Mouse (Mus musculus) cerebellum, postnatal 36 days (tissue): Measurements from ENCODE around the gene Fndc8.
"Not testable (repeated sequence)": the region's sequence is repeated elsewhere in the genome, so short reads cannot be mapped to it uniquely, and the experiment has no call there.

Experiments
- DNase-seq, 2 experiments: peaks; one replicate each; pipeline ENCODE4 v3.0.0; 2021 to 2022; ENCODE audit warnings: mixed read lengths in 2 of 2

Fndc8 gene

DNA sequence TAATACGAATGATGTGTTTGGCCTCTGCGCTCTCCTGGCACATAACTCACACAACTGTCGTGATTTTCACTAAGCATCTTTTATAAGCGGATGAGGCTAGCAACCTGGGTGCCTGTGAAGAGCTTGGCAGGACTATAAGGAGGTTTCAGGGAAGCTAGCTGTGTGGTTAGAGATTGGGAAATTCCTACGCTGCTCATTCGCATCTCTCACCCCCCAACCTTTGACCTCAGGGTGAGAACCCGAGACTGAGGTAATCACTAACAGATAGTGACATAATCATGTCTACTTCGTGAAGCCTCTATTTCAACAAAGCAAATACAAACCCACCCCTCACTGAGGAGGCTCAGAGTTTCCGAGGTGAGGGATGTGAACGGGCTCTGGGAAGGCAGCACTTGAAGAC, 28.8 kb downstream of the Fndc8 start:
- no peak for DNase-seq

DNA sequence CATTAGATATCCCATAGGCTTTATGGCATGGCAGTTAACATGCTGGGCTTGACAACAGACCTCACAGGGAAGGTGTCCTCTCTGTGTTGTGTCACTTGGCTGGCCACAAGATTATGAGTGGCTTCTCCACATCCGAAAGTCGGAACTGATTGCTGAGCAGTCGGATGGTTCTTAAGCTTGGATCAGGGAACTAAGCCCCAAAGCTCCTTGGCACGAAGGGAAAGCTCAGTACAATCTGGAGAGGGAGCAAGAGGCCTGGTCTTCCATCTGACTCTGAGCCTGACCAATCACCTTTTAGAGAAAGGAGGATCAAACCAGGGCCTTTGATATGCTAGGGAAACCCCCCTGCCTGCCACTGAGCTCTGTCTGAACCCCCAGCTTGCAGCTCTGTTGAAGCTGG, 29.8 kb downstream of the Fndc8 start:
- no peak for DNase-seq

DNA sequence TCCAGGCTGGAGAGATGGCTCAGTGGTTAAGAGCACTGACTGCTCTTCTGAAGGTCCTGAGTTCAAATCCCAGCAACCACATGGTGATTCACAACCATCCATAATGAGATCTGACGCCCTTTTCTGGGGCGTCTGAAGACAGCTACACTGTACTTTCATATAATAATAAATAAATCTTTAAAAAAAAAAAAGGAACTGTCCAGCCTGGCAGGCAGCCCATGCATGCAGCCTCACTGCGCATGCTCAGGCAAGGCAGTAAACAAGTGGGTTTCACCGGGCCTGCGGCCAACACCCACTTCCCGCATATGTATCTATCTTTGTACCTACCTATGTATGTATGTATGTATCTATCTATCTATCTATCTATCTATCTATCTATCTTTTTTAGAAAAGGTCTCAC, 32.0 kb downstream of the Fndc8 start:
- not testable (repeated sequence) for DNase-seq

DNA sequence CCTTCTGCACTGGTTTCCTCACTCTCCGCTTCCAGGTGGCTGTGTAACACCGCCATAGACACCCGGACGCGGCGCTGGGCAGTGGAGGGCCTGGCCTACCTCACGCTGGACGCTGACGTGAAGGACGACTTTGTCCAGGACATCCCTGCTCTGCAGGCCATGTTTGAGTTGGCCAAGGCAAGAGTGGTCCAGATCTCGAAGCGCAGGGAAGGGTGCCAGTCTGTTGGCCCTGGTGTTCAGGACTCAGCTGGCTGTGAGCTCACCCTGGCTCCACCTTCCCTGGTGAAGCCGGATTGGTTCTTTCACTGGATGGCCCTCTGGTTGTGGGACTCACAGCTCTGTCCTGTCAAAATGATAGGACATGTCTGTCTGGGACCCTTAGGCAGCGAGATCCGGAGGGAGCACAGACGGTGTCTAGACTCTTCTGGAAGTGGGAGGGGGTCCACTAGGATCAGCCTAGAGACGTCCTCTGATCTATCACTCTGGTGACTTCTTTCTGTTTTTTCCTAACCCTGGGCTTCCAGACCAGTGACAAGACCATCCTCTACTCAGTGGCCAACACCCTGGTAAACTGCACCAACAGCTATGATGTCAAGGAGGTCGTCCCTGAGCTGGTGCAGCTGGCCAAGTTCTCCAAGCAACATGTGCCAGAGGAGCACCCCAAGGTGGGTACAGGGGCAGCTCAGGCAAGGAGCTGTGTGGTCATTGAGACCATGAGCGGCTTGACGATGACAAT, 37.1 kb downstream of the Fndc8 start:
- no peak for DNase-seq

DNA sequence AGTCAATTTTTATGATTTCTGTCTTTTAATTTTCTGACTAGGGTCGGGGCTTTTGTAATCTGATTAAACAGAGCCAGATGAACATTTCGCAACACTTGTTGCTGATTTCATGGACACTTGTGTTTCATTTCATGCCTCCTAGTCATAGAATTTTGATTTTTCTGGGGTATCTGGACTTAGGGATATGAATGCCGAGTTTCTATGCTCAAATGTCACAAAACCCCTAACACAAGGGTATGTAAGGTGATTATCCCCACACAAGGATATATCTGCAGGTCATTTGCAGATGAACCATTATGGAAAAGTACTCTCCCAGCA, 37.7 kb downstream of the Fndc8 start:
- DNase-seq = no peak

DNA sequence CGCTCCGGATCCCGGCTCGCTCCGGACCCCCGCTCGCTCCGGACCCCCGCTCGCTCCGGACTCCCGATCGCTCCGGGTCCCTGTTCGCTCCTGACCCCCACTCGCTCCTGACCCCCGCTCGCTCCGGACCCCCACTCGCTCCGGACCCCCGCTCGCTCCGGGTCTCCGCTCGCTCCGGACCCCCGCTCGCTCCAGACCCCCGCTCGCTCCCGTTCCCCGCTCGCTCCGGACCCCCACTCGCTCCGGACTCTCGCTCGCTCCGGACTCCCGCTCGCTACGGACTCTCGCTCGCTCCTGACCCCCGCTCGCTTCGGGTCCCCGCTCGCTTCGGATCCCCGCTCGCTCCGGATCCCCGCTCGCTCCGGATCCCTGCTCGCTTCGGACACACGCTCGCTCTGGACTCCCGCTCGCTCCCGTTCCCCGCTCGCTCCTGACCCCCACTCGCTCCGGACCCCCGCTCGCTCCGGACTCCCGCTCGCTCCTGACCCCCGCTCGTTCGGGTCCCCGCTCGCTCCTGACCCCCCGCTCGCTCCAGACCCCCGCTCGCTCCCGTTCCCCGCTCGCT, 38.5 kb downstream of the Fndc8 start:
- DNase-seq = not testable (repeated sequence)

DNA sequence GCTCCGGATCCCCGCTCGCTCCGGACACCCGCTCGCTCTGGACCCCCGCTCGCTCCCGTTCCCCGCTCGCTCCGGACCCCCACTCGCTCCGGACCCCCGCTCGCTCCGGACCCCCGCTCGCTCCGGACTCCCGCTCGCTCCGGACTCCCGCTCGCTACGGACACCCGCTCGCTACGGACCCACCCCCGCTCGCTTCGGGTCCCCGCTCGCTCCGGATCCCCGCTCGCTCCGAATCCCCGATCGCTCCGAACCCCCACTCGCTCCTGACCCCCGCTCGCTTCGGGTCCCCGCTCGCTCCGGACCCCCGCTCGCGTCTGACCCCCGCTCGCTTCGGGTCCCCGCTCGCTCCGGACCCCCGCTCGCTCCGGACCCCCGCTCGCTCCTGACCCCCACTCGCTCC, 39.2 kb downstream of the Fndc8 start:
- not testable (repeated sequence) for DNase-seq

DNA sequence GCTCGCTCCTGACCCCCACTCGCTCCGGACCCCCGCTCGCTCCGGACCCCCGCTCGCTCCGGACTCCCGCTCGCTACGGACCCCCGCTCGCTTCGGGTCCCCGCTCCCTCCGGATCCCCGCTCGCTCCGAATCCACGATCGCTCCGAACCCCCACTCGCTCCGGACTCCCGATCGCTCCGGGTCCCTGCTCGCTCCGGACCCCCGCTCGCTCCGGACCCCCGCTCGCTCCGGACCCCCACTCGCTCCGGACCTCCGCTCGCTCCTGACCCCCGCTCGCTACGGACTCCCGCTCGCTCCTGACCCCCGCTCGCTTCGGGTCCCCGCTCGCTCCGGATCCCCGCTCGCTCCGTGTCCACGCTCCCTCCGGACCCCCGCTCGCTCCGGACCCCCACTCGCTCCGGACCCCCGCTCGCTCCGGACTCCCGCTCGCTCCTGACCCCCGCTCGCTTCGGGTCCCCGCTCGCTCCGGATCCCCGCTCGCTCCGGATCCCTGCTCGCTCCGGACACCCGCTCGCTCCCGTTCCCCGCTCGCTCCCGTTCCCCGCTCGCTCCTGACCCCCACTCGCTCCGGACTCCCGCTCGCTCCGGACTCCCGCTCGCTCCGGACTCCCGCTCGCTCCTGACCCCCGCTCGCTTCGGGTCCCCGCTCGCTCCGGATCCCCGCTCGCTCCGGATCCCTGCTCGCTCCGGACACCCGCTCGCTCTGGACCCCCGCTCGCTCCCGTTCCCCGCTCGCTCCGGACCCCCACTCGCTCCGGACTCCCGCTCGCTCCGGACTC, 39.9 kb downstream of the Fndc8 start:
- not testable (repeated sequence) for DNase-seq

DNA sequence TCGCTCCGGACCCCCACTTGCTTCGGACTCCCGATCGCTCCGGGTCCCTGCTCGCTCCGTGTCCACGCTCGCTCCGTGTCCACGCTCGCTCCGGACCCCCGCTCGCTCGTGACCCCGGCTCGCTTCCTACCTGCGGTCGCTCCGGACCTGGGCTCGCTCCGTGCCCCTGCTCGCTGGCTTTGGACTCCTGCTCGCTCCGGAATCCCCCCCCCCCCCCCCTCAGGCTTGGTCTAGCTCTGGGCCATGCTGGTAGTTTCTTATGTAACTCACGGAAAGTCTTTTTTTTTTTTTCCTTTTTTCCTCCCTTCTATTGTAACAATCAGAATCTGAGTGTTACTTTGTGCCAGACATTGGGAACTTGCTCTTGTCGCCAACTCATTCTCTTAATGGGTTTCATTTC, 41.3 kb downstream of the Fndc8 start:
- DNase-seq = no peak

DNA sequence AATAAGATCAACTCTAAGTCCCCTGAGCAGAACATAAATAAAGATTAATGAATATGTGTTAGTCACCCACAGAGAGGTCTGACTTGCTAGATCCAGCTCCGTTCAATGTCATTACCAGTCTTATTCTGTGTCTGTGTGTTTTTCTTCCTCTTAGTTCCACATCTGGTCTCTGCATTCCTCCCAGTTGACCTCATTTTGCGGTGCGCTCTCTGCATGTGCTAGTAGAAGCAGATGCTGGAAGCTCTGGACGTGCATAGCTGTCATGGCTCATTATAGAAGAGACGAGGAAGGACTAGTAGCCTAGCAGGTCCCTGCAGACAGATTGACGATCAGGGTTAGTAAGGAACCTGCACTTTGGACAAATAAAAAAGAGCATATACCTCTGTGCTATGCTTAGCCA, 51.4 kb downstream of the Fndc8 start:
- no peak for DNase-seq

DNA sequence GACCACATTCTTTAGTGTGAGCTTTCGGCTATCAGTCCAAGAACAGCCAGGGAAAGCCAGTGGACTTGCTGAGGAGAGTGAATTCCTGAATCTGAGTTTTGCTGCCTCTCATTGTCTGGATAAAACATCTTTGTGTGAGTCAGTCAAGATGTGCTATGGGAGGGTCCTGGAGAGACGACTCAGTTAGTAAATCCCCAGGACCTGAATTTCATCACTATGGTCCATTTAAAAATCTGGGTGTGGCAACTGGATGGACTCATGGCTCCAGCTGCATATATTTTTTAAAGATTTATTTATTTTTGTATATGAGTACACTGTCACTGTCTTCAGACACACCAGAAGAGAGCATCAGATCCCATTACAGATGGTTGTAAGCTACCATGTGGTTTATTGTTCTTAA, 53.7 kb downstream of the Fndc8 start:
- DNase-seq = no peak

DNA sequence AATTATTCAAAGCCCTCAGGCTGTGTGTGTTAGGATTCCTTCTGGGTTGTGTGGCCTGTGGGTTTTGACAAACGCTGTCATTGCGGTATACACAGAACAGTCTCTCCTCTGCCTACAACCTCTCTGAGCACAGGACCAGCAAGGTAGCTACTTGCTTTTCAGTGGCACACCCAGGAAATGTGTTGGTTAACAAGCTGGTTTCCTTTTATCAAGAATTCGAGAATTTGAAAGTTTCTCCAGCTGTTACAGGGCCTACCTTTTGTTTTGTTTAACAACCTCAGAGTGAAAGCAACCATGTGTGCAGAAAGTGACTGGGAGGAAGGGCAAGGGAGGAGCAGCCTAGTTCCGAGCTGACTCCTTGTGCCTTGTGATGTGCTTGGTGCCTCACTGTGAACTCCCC, 55.5 kb downstream of the Fndc8 start:
- DNase-seq = no peak

DNA sequence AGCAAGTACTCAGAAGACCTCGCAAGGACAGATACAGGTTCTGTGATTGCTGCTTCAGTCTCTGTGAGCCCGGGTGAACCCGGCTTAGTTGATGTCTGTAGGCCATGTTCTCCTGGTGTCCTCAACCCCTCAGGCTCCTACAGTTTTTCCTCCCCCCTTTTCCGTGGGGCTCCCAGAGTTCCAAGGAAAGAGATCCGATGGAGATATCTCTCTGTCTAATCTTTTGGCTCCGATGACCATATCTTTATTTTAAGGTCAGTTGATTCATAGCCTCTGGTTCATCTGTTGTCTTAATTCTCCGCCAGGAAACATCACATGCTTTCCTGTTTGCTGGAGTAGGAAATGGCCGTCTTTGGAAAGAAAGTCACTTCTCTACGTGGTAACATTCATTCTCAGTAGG, 57.1 kb downstream of the Fndc8 start:
- DNase-seq = no peak
